Mouse (Mus musculus) thymus, postnatal 25 days (tissue): ENCODE measurements around the gene Fsd1l.

Experiments
- DNase-seq: peaks from one replicate; pipeline ENCODE4 v3.0.0; 2022

Fsd1l gene

DNA sequence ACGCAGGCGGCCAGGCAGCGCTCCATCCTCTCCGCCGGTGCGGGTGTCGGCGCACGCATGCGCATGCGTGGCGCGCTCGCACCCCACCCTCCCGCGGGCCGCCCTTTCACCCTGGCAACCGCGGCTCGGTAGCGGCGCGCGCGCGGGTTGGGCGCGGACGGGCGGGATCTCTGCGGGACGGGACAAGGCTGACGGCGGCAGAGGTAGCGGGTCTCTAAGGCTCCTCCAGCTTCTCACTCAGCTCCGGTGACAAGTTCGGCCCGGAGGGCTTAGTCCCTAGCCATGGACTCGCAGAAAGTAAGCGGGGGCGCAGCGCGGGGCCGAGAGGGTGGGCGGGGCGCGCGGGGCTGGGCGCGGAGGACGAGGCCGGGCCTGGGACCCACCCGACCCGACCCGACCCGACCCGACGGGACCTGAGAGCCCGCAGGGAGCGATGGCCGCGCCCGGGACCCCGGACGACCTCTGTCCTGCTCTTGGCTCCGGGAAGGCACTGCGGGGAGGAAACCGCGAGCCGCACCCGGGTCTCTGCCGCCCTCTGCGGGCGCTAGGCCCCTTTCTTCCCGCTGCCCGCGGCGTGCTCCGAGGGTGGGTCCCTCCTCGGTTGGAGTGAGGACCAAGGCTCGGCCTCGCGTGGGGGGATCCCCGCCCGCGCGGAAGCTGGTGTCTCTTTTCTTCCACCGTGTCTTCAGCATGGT, at the start of gene Fsd1l:
Gene Fsd1l (plus strand): TSS at position 156 of the 695 bp plus-strand sequence.
- peak; percentile 60 for DNase-seq

DNA sequence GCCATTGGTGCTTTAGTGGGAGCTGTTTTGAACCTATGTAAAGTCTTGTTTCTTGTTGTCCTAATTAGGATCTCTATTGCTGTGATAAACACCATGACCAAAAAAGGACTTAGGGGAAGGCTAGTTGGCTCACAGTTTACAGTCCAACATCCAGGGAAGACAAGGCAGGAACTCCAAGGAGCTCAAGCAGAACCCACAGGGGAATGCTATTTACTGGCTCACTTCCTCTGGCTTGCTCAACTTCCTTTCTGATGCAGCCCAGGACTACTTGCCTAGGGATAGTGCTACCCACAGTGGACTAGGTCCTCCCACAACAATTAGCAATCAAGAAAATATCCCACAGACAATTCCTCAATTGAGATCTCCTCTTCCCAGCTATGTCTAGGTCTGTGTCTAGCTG, 43.6 kb upstream of the Fsd1l start:
- no peak for DNase-seq

DNA sequence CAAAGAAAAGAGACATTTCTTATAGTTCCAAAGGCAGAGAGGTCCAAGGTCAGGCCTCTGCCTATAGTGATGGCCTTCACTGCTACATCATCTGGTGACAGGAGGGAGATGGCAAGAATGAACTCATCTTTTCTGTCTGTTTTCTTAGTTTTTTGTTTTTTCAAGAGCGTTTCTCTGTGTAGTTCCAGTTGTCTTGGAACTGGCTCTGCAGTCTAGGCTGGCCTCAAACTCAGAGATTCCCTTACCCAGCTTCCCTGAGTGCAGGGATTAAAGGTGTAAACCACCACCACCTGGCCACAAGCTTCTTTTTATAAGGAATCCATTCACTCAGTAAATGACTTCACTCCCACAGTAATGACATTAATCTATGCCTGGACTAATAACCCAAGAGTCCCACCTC, 42.3 kb upstream of the Fsd1l start:
- no peak for DNase-seq

DNA sequence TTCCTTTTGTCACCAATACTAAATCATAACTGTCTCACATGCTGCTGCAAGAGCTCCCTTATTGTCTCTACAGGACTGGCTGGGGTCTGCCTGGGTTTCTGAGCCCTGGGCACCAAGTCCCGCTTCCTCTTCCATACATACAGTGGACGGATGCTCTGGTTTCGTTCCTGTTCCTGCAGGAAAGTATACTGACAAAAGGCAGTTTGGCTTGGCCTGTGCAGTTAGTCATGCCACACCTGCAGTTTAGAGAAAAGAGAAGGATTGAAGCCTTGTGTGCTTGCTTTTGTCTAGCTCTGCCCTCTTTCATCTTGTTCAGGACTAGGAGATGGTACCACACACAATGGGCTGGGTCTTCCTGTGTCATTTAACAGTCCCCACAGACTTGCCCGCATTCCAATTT, 41.8 kb upstream of the Fsd1l start:
- DNase-seq: no peak

DNA sequence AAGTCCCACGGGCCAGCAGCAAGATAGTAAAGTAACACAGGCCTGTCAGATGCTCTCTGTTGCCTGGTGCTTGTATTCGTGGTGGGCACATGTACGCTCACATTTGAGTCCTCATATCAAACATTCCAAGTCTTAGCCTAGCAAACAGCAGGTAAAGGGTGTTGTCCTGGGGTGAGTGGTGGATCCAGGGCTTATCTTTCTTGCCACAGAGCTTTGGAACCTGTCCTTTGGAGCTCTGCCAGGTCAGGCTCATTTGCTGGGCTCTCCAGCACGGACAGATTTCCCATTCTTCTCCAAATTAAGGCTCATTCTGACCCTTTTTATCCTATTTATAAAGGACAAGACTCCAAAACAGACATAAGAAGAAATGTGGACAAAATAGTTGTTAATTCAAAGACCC, 41.1 kb upstream of the Fsd1l start:
- no peak for DNase-seq

DNA sequence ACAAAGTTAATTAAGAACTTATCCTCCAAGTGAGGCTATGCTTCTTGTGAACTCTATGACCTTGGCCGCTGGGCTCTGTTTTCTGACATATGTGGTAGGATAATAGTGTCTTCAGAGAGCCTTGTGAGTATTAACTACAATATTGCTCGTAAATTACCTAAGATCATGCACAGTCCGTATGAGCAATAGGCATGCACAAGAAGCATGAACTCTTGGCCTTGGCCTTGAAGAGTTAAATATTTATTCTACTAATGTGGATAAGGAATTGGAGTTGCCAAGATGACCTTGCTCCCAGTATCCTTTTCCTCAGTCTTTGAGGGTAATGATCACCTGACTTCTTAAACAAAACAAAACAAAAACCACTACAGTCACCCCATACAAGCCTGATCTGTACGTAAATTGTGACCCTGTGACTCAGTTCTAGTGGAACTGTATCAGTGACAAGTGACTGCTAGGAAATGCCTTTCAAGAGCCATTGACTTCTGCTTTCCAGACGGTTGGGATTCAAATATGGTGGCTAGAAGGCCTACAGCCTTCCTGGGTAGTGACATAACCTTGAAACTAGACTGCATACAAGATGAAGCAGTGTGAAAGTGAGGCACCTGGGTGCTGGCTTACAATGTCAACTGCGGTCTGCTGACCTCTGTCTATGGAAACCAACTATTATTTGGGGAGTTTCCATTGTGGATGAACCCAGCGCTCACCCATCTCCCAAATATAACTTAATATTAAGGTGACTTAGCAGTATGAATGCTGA, 40.4 kb upstream of the Fsd1l start:
- DNase-seq: no peak

DNA sequence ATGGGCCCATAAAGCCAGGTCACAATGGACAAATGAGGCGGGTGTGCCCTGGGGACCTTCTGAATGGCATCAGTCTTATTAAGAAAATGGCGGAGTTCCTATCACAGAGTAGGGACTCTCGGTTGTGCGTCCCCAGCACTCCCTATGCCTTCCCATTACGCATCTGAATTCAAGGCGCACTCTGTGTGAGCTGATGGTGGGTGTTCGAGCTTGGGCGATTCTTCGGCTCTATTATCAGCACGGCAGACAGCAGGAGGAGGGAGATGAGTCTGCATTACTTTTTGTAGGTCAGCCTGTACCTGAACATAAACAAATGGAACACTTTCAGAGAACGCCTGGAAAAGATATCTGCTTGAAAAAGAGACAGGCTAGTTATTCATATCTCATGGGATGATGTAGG, 39.7 kb upstream of the Fsd1l start:
- no peak for DNase-seq

DNA sequence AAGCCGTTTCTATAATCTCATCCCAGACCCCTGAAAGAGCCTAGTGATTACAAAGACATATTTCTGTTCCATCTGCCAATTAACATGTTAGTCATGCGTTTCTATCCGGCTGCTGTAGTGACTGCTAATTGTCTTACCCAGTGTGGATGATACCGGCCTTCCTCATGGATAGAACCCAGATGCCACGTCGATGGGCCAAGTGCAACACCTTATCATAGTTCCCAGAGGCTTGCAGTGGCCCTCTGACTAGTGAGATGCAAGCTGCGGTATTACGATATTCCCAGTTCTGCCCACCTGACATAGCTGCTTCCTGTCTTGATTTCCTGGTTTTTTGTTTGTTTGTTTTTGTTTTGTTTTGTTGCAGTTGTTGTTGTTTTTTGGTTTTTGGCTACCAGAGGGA, 39.3 kb upstream of the Fsd1l start:
- no peak for DNase-seq

DNA sequence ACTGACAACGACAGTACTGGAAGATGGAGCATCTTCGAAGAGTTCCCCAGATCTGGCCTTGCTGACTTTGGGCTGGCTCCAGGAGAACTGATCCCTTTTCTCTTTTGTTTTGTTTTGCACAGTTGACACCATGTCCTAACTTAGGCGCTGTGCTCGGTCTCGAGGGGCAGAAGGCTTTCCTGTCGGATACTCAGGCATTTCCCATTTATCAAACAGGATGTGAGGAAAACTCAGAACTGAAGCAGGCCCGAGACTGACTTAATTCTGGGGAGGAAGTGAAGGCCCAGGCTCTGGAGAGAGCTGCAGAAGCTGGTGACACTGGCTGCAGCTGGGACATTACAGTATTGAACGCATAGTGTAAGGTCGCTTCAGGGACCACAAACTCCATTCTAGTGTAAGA, 38.9 kb upstream of the Fsd1l start:
- no peak for DNase-seq

DNA sequence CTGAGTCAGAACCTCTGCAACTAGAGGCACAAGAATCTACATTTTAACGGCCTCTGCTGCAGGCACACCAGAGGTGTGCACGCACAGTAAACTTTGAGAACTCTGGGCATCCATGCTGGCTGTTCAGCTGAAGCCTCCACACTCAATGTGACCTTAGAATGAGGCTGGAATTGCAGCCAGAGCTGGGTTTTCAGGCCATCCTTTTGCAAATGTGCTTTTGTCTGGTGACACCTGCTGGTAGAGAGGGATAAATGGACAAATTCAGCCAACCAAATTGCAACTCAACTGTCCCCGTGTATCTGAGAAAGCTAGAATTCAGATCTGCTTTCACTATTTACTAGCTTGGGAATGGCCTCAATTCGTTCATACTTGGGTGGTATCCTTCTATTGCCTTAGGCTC, 37.1 kb upstream of the Fsd1l start:
- DNase-seq: peak; percentile 20

DNA sequence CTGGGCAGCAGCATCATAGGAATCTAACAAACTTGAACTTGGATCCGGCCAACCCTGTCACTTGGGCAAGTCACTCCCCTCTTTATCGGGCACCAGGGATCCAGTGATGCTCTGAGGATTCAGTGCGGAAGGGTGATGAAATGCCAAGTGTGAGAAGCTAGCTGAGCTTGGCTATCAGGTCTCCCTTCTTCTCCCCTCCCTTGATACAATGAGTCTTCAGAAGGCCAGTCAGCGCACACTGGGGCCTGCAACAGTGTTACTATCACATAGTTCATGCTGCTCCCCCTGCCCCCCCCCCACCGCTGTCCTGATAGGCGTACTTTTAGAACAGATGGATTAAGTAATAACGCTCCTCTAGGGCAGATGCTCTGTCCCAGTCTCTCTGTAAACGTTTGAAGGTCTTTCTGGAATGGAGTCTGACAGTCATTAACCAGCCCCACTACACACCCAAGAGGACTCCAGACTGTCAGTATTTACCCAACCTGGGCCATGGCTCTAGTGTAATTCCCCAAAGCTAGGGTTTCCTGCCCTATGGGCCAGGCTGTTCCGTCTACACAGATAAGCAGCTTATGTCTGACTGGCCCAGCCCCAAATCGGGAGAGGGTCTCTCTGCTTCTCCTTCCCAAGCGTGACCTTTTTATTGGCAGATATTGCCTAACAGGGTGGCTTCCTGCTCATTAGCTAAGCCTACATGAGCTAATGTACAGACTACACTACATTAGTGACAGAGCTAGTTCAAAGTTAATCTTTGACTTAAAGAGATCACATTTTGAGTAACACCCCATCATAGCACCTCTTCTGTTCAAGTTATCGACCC, 35.8 kb upstream of the Fsd1l start:
- no peak for DNase-seq

DNA sequence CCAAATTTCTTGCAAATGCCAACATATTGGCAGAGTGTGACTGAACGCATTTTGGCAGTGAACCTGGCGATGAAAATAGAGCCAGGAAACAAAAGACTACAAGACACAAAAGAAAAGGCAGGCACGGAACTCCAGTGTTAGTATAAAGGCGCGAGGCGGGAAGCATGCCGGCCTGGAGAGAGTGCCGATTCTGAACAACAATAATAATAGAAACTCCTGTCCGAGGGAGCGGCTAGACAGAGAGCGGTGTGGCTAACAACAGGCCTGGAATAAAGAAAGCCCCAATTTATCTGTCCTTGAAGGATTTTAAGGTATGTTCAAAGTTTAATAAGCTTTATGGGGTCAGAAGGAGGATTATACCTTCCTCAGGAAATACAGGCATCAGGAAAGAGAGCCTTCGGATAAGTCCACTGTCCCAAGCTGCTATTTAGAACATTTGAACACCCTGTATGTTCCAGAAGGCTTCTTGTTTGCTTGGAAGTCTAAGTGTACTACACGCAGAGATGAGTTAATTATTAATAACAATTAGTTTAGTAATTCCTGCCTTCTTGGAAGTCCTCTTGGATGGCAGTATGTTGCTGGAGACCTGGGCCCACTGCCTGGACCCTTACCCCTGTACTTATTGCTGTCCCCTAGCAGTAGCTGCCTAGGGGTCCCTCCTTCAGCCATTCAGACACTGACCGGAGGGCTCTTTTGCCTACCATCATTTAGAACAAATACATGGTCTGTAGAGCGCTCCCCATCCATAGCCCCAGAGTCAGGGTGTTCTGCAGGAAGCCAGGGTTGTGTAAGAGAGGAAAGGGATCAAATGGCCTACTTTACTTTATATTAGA, 35.0 kb upstream of the Fsd1l start:
- no peak for DNase-seq

DNA sequence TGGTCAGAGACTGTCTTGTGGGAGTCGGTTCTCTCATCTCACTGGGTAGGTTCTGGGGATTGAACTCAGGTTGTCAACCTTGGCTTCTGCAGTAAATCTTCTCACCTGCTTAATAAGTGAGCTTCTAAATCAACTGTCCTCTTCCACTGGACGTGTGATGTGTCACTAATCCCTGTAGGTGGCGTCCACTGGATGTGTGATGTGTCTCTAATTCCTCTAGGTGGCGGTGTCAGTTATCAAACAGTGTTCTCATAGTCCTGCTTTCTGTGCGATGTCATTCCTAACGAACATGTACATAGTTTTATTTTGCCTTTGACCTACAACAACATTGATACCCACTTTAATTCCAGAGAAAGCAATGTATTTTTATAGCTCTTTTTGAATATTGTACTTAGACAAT, 30.8 kb upstream of the Fsd1l start:
- no peak for DNase-seq

DNA sequence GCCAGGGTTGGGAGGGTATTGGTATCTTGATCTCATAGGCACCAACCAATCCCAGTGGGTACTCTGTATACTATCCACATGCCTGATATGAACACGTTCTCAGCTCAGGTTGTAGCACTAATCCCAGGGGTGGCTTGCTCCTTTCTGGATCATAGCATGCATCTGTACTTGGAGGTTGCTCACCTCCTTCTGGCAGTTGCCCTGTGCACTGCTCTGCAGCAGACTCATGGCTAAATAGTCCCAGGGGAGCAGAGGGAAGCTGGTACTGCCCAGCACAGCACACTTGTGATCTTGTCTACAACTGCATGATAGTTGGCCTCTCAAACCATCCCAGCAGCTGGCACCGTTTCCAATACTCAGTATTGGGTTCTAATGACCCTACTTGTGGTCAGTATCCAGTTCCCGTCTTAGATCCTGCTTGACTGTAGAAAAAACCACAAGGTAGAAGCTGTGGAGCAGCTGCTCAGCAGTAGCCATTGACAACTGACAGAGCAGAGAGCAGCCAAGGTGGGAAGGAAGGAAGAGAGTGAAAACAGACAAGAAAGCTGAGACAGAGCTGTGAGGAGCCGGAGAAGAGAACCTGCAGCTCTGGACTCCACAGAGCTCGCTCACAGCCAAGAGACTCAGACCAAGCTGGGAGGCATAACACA, 16.6 kb upstream of the Fsd1l start:
- DNase-seq: no peak

DNA sequence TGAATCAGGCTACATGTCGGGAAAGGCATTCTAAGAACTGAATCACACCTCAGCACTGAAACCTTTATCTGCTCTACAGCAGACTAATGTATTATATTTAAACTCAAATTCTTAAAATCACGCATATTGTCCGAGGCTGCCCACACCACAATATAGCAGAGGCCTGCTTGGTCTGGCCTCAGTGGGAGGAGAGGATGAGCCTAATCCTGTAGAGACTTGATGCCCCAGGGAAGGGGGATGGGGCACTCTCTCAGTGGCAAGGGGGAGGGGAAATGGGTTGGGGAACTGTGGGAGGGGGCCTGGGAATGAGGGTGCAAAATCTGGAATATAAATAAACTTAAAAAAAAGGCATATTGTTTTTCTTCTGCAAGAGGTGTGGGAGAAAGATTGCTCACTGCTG, 13.3 kb upstream of the Fsd1l start:
- DNase-seq: no peak

DNA sequence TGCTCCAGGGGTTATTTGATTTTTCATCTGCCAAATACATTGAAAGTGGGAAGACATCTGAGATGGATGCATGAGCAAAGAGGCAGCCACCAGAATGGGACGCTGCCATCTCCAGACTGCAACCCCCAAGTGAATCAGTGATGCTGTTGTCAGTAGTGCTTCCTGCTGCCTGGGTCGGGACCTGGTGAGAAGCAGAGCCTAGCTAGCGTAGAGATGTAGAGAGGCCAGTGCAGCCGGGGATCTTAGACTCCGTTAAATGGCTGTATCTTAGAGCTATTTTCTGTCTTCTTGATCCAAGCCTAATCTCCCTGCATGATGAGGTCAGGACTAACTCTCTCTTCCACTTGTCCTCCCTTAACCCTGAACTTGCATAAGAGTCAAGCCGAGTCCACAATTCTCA, 11.2 kb upstream of the Fsd1l start:
- no peak for DNase-seq

DNA sequence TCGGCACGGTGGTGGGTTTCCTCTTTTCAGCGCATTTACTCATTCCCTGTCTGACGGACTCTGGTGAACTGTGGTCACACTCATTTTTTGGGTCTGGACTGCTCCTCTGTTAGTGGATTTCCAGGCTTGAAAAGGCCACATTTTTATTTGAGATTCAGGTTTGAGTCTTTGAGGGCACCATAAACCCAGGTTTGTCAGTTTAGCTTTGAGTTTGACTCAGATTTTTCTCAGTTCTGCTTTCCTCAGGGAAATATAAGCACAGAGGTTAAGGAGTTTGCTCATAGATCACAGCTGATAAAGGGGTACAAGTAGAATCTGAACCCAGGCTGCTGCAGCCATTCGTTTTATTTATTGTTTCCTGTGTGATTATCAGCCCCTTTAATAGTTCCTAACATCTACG, 10.2 kb upstream of the Fsd1l start:
- no peak for DNase-seq

DNA sequence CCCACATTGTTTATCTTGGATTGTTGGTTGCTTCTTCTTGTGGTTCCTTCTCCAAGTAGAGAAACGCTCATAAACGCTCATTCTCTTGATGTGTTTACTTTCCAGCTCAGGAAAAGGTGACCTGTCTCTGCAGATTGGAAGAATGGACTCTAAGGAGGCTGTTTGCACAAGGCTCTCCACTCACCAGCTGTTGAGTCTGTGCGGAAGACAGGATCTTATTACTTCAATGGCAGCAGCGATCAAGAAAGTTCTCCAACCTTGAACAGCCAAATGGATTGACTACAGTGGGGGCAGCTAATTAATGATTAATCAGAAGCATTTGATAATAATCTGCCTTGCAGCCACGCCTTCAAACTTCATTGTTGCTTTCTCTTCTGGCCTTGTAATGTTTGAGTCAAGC, 9.8 kb upstream of the Fsd1l start:
- DNase-seq: no peak

DNA sequence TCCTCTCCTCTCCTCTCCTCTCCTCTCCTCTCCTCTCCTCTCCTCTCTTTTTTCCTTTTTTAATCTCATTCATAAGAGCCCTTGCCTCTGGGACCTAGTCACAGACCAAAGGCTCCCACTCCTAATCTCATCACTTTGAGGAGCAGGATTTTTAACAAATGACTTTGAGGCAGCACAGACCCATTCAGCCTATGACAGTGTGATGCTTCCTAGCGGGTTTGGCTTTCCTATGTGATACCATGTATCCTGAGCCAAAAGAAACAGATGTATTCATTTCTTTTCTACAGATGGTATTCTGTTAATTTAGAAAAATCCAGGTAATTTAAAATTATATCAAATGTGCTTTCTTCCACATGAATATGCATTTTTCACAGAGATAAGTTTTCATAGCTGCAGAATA, 7.6 kb upstream of the Fsd1l start:
- no peak for DNase-seq

DNA sequence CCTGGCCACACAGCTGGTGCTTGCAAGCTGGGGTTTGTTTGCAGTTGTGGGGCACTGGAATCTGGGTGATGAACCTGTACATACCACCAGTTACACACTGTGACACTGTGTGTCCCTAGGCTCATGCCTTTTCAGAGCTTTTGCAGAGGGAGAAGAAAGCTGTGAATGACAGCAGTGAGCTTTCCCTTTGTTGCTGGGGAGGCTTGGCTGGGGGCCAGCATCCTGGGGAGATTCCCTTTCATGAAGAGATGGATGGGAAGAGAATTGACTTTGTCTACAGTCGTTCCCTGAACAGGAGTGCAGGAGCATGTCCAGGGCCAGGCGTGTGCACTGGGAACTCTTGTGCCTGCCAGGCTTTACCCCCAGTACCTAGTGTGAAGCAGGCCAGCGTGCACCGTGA, 6.5 kb upstream of the Fsd1l start:
- DNase-seq: no peak

DNA sequence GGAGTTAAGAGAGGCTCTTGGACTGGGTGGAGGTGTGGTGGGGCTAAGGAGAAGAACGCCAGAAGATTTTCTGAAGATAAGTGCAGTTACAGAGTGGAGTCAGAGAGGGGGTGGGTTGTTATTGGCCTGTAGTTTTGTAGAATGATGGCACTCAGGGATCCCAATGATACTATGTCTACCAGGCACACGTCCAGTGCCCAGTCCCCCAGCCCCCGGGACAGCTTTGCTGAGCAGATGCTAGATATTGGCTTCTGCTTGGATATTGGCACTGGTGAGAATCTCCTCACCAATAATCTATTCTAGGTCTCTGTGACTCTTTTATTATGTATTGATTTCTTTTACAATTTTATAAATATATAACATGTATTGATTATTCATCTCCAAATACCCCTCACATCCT, 6.0 kb upstream of the Fsd1l start:
- DNase-seq: no peak

DNA sequence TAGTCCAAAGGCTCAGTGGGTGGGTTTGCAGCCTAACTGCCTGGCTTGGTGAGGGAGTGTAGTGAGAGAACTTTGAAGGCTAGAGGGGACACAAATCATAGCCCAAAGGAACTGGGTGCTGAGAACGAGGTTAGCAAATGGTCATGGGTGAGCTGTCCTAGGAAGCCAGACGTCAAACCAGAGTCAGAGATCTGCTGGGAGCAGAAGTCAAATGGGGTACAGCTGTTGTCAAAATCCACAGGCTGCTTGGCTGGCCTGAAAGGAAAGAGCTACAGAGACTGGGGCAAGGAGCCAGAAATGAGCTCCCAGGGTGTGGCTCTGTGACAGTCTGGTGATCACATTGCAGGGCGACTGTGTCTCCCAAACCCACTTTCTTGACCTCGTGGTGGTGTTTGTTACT, 2.3 kb upstream of the Fsd1l start:
- DNase-seq: no peak

DNA sequence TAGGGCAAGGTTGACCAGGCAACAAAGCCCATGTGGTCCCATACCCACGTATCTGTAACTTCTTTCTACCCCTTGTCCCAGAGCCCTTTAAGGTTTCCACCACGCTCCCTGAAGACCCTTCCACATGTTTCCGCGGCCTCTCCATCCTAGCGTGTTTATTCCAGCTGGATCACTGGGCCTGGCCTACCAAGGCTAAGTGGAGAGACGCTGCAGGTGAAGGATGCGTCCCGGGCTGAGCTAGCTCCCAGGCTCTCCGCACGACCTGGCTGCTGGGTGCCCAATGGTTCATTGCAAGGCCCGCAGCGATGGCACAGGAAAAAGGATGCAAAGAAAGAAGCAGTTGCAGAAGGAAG, 332 bp upstream of the Fsd1l start:
- DNase-seq: no peak
